Mouse (Mus musculus): Measurements from ENCODE around the gene Ankef1. TPM values are rescaled to one million over a fixed set of nuclear protein-coding genes. Genes with fewer than 3 reads are reported as not detected.

The Ankef1 gene
- polyA plus RNA-seq, 1 experiment = not detected

DNA sequence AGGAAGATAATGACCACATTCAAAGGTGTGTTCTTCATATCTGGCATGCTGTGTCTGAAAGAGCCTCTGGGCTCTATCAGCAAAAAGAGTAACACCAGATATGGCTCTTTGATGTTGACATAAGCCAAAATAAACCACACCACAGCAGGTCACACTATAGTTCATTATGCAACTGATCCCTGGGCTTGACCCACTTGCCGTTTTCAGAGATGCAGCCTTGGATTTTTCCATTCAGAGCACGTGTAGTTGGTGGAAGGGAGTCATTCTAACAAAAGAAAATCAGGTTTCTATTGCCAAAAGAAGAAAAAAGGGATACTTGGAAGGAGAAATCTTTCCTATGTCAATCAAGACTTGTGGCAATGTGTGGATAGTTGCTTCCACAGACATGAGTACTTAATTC lies 87.1 kb downstream of the Ankef1 start:
- Histone ChIP-seq H3K9me3 (no peaks in the 10 kb centered on the region), H3K36me3 (replicated peaks; ENCODE audit: low read length) (no peaks in the 10 kb centered on the region), H3K27me3 (replicated peaks) (no peaks in the 10 kb centered on the region), H3K4me3 (replicated peaks) (no peak overlapping the region), H3K4me1 (no peaks in the 10 kb centered on the region)
- no peak for TF ChIP-seq FLI1 (IDR thresholded peaks at IDR 0.05; ENCODE audit: low read length)
- TF ChIP-seq GATA1 (IDR thresholded peaks at IDR 0.05; ENCODE audit: borderline replicate concordance, low read length) = no peak

GRCm38 (mm10) chr2:136596451-136596850 lies 94.7 kb downstream of the Ankef1 start:
- Histone ChIP-seq H3K9me3 (0 out of 2 replicates have a peak, but pooled peaks cover 3% of the 10 kb centered on the region), H3K27me3 (replicated peaks) (no peaks in the 10 kb centered on the region), H3K4me1 (no peaks in the 10 kb centered on the region), H3K4me3 (replicated peaks) (no peak overlapping the region), H3K36me3 (replicated peaks; ENCODE audit: low read length) (no peaks in the 10 kb centered on the region)
- TF ChIP-seq FLI1 (IDR thresholded peaks at IDR 0.05; ENCODE audit: low read length) (no peak), GATA1 (IDR thresholded peaks at IDR 0.05; ENCODE audit: borderline replicate concordance, low read length) (no peak)

- Histone ChIP-seq H3K4me1 (no peaks in the 10 kb centered on the region), H3K36me3 (replicated peaks; ENCODE audit: low read length) (no peaks in the 10 kb centered on the region), H3K27me3 (replicated peaks) (no peaks in the 10 kb centered on the region), H3K9me3 (0 out of 2 replicates have a peak, but pooled peaks cover 3% of the 10 kb centered on the region), H3K4me3 (replicated peaks) (no peak overlapping the region)
- TF ChIP-seq FLI1 (IDR thresholded peaks at IDR 0.05; ENCODE audit: low read length) (no peak), GATA1 (IDR thresholded peaks at IDR 0.05; ENCODE audit: borderline replicate concordance, low read length) (no peak)
Observed at GRCm38 (mm10) chr2:136598743-136599142, 97.0 kb downstream of the Ankef1 start.

DNA sequence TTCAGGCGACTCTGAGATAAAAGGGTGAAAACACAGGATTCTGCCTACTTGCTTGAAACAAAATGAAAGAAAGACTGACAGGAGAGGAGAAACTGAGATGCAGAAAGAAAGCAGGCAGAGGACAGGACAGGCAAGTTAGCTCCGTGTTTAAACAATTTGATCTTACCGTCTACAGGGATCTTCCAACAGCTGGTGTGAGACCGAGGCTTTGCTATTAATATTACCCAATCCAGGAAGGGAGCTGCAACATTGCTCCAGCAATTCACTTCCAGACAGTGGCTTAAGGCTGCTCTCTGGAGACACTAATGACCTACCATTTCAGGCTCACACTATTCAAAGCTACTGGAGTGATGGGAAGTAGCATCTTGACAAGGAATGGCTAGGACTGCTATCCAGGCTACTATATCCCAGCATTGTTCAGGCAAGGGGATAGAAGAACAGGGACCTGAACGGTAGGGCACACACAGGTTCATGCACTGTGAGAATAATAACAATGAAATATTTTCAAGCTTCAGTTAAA lies 99.0 kb downstream of the Ankef1 start:
- no peaks in the 10 kb centered on the region for H3K4me1 ChIP-seq
- no peaks in the 10 kb centered on the region for H3K36me3 ChIP-seq (replicated peaks; ENCODE audit: low read length)
- no peak overlapping the region for H3K4me3 ChIP-seq (replicated peaks)
- TF ChIP-seq GATA1 (IDR thresholded peaks at IDR 0.05; ENCODE audit: borderline replicate concordance, low read length) = no peak
- TF ChIP-seq FLI1 (IDR thresholded peaks at IDR 0.05; ENCODE audit: low read length) = no peak
- no peaks in the 10 kb centered on the region for H3K27me3 ChIP-seq (replicated peaks)
- 0 out of 2 replicates have a peak, but pooled peaks cover 3% of the 10 kb centered on the region for H3K9me3 ChIP-seq

DNA sequence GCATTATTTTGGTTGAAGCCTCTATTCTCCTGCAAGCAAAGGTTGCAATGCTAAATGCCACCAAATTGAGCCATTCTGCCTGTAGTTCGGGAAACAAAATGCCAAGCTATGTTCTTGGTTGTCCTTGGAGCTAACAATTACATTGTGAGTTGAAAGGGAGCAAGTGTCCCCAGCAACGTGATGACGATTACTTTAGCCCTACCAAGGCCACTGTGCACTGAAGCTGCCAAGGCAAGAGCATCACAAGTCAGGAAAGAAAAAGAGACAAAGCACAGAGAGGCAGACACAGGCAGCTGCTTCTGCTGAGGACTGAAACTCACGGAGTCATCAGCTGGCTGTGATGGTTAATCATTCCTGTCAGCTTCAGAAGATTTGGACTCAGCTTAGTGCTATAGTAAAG lies 99.5 kb downstream of the Ankef1 start:
- H3K9me3 ChIP-seq = 0 out of 2 replicates have a peak, but pooled peaks cover 3% of the 10 kb centered on the region
- no peaks in the 10 kb centered on the region for H3K36me3 ChIP-seq (replicated peaks; ENCODE audit: low read length)
- TF ChIP-seq GATA1 (IDR thresholded peaks at IDR 0.05; ENCODE audit: borderline replicate concordance, low read length) (no peak), FLI1 (IDR thresholded peaks at IDR 0.05; ENCODE audit: low read length) (no peak)
- H3K4me3 ChIP-seq (replicated peaks) = no peak overlapping the region
- H3K4me1 ChIP-seq = no peaks in the 10 kb centered on the region
- H3K27me3 ChIP-seq (replicated peaks) = no peaks in the 10 kb centered on the region

Other genes starting within 250 kb of the Ankef1 start
- gene Pak7, start 113.9 kb upstream of the Ankef1 start, polyA plus RNA-seq (2012; ENCODE audit: insufficient read depth, low replicate concordance) = not detected in 2 replicates
- gene Snap25, start 211.5 kb downstream of the Ankef1 start, polyA plus RNA-seq (2012; ENCODE audit: insufficient read depth, low replicate concordance) = 0.12 TPM in 1 of 2 replicates, not detected in the other

All from megakaryocyte, embryonic 14.5 days (primary cell).